Mouse (Mus musculus): ENCODE measurements around the gene Skiv2l. TPM values are rescaled to one million over a fixed set of nuclear protein-coding genes. Genes with fewer than 3 reads are reported as not detected.
"Not testable (repeated sequence)": the region's sequence is repeated elsewhere in the genome, so short reads cannot be mapped to it uniquely, and the experiment has no call there.

The Skiv2l gene
- polyA plus RNA-seq, 1 experiment from 2014 or later = 16.7 TPM

DNA sequence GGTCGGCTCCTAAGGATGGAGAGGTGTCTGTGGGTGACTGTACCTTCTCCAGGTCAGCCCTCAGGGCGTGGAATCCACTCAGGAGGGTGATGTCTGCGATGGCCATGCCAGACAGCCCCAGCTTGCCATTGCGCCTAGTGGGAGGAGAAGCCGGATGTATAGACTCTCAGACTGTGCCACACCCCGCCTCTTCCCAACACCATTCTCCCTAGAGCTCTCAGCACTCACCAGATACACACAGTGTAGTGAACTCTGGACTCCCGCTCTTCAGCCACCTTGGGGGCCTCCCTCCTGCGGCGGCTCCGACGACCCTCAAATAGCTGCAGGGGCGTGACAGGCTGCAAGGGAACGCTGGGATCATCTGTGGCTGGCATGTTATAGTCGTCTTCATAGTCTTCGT lies 38.7 kb downstream of the Skiv2l start:
- no peaks in the 10 kb centered on the region for H3K79me2 ChIP-seq (ENCODE audit: inconsistent target)

GRCm38 (mm10) chr17:34810811-34811210 lies 39.2 kb downstream of the Skiv2l start:
- not testable (repeated sequence) for H3K36me3 ChIP-seq (ENCODE audit: inconsistent target); H3K79me2 ChIP-seq (ENCODE audit: inconsistent target); H3K4me3 ChIP-seq (ENCODE audit: inconsistent target); H3K27ac ChIP-seq
- WGBS (ENCODE audit: missing documents) = 86% methylated on average over 4 of the region's 8 CpGs

More for the DNA sequence above, 38.7 kb downstream of the Skiv2l start:
- Histone ChIP-seq H3K4me3 (ENCODE audit: inconsistent target) (no peak overlapping the region), H3K36me3 (ENCODE audit: inconsistent target) (no peaks in the 10 kb centered on the region), H3K27ac (no peak overlapping the region)
- WGBS (ENCODE audit: missing documents) = 83% methylated on average over 13 of the region's 15 CpGs

GRCm38 (mm10) chr17:34810411-34810810 lies 39.6 kb downstream of the Skiv2l start:
- not testable (repeated sequence) for H3K4me3 ChIP-seq (ENCODE audit: inconsistent target); H3K79me2 ChIP-seq (ENCODE audit: inconsistent target); H3K36me3 ChIP-seq (ENCODE audit: inconsistent target); H3K27ac ChIP-seq
- 85% methylated on average over 5 of the region's 5 CpGs for WGBS (ENCODE audit: missing documents)

DNA sequence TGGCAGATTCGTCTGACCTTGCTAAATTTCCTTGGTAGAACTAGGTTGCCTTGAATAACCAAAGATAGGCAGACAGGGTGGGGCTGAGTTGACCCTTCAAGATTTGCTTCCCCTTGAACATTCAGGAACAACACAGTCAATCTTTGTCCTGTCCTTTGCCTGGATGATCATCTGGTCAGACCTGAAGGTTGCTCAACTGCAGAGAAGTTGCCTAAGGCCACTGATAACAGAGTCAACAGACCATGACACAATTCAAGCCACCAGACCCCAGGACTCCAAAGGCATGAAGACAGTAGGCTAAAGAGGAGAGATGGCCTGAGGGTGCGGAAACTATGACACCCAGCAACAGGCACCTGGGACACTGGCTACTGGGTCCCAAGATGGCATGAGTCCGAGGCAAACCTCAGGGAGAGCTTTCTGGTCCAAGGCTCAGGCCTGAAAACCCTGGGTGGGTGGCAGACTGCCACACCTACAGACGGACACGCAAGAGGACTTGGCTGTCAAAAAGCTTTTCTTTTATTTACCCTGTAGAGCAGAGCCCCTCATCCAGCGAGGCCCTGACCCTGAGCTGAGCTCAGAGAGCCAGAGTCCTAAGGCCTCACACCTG lies 41.3 kb downstream of the Skiv2l start:
- 90% methylated on average over 6 of the region's 6 CpGs for WGBS (ENCODE audit: missing documents)
- Histone ChIP-seq H3K36me3 (ENCODE audit: inconsistent target) (no peaks in the 10 kb centered on the region), H3K4me3 (ENCODE audit: inconsistent target) (no peak overlapping the region), H3K27ac (no peak overlapping the region), H3K79me2 (ENCODE audit: inconsistent target) (no peaks in the 10 kb centered on the region)

- Histone ChIP-seq H3K4me3 (ENCODE audit: inconsistent target) (no peak overlapping the region), H3K79me2 (ENCODE audit: inconsistent target) (no peaks in the 10 kb centered on the region), H3K27ac (no peak overlapping the region), H3K36me3 (ENCODE audit: inconsistent target) (no peaks in the 10 kb centered on the region)
- WGBS (ENCODE audit: missing documents) = 66% methylated on average over 3 of the region's 3 CpGs
Observed at GRCm38 (mm10) chr17:34807176-34807575, 42.8 kb downstream of the Skiv2l start.

GRCm38 (mm10) chr17:34804871-34805562 lies 45.0 kb downstream of the Skiv2l start:
- Histone ChIP-seq H3K36me3 (ENCODE audit: inconsistent target) (no peaks in the 10 kb centered on the region), H3K79me2 (ENCODE audit: inconsistent target) (no peaks in the 10 kb centered on the region), H3K4me3 (ENCODE audit: inconsistent target) (no peak overlapping the region), H3K27ac (no peak overlapping the region)
- 72% methylated on average over 6 of the region's 6 CpGs for WGBS (ENCODE audit: missing documents)

DNA sequence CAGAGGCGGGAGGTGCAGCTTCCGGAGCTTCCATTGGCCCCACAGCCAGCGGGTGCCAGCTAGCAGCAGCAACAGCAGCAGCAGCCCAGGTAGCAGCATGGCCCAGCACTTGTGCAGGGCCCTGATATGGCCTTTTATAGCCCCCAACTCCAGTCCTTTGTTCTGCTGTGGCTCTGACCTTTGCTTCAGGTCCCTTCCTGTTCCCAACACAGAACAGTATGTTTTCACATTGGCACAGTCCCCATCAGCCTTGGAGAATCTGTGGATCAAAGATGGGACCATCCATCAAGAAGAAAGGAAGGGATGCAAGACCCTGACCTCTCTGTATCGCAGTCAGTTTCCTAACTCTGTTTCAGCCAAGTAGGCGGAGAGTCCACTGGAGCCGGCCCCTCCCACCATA lies 45.7 kb downstream of the Skiv2l start, which contains the start of gene Cyp21a1:
Cyp21a1 (minus strand) TSS at position 261 of the 400 bp plus-strand sequence.
- no CpG with 5 or more reads among the region's 6 CpGs for WGBS (ENCODE audit: missing documents)
- H3K4me3 ChIP-seq (ENCODE audit: inconsistent target) = not testable (repeated sequence)

GRCm38 (mm10) chr17:34803367-34803766 lies 46.6 kb downstream of the Skiv2l start:
- not testable (repeated sequence) for H3K27ac ChIP-seq; H3K4me3 ChIP-seq (ENCODE audit: inconsistent target); H3K36me3 ChIP-seq (ENCODE audit: inconsistent target); H3K79me2 ChIP-seq (ENCODE audit: inconsistent target)
- WGBS (ENCODE audit: missing documents) = 93% methylated on average over 6 of the region's 6 CpGs

More for the DNA sequence above, 45.7 kb downstream of the Skiv2l start, which contains the start of gene Cyp21a1:
- H3K27ac ChIP-seq; H3K79me2 ChIP-seq (ENCODE audit: inconsistent target); H3K36me3 ChIP-seq (ENCODE audit: inconsistent target): not testable (repeated sequence)

- WGBS (ENCODE audit: missing documents) = 96% methylated on average over 7 of the region's 9 CpGs
- H3K36me3 ChIP-seq (ENCODE audit: inconsistent target); H3K27ac ChIP-seq; H3K4me3 ChIP-seq (ENCODE audit: inconsistent target); H3K79me2 ChIP-seq (ENCODE audit: inconsistent target): not testable (repeated sequence)
Observed at GRCm38 (mm10) chr17:34802756-34803155, 47.3 kb downstream of the Skiv2l start.

GRCm38 (mm10) chr17:34800781-34801305 lies 49.2 kb downstream of the Skiv2l start:
- H3K4me3 ChIP-seq (ENCODE audit: inconsistent target); H3K36me3 ChIP-seq (ENCODE audit: inconsistent target); H3K79me2 ChIP-seq (ENCODE audit: inconsistent target); H3K27ac ChIP-seq: not testable (repeated sequence)
- 93% methylated on average over 9 of the region's 16 CpGs for WGBS (ENCODE audit: missing documents)

- H3K36me3 ChIP-seq (ENCODE audit: inconsistent target) = no peaks in the 10 kb centered on the region
- H3K4me3 ChIP-seq (ENCODE audit: inconsistent target) = no peak overlapping the region
- WGBS (ENCODE audit: missing documents) = 81% methylated on average over 4 of the region's 4 CpGs
- H3K79me2 ChIP-seq (ENCODE audit: inconsistent target) = no peaks in the 10 kb centered on the region
- no peak overlapping the region for H3K27ac ChIP-seq
Observed at GRCm38 (mm10) chr17:34799531-34799925, 50.5 kb downstream of the Skiv2l start.

- no peak overlapping the region for H3K27ac ChIP-seq
- H3K79me2 ChIP-seq (ENCODE audit: inconsistent target) = no peaks in the 10 kb centered on the region
- no peaks in the 10 kb centered on the region for H3K36me3 ChIP-seq (ENCODE audit: inconsistent target)
- H3K4me3 ChIP-seq (ENCODE audit: inconsistent target) = no peak overlapping the region
- 95% methylated on average over 14 of the region's 17 CpGs for whole genome bisulfite sequencing (ENCODE audit: missing documents)
Observed at GRCm38 (mm10) chr17:34798866-34799530, 51.0 kb downstream of the Skiv2l start.

GRCm38 (mm10) chr17:34798071-34798470 lies 51.9 kb downstream of the Skiv2l start:
- WGBS (ENCODE audit: missing documents) = 80% methylated on average over 6 of the region's 7 CpGs
- H3K4me3 ChIP-seq (ENCODE audit: inconsistent target); H3K79me2 ChIP-seq (ENCODE audit: inconsistent target); H3K27ac ChIP-seq; H3K36me3 ChIP-seq (ENCODE audit: inconsistent target): not testable (repeated sequence)

- not testable (repeated sequence) for H3K36me3 ChIP-seq (ENCODE audit: inconsistent target); H3K4me3 ChIP-seq (ENCODE audit: inconsistent target); H3K27ac ChIP-seq; H3K79me2 ChIP-seq (ENCODE audit: inconsistent target)
- 92% methylated on average over 10 of the region's 10 CpGs for WGBS (ENCODE audit: missing documents)
Observed at GRCm38 (mm10) chr17:34797211-34797995, 52.6 kb downstream of the Skiv2l start.

Measured in macrophage (primary cell).